Mouse (Mus musculus) neural tube, embryonic 13.5 days (tissue): ENCODE data around the gene Ms4a6b. TPM values are rescaled to one million over a fixed set of nuclear protein-coding genes. Genes with fewer than 3 reads are reported as not detected.
"Not testable (repeated sequence)": the region's sequence is repeated elsewhere in the genome, so short reads cannot be mapped to it uniquely, and the experiment has no call there.

Experiments
- ATAC-seq: fragments of 200-750 bp; cut with Nextera tagmentation; 2 replicates; pipeline ENCODE4 v1.8.0; 2017; ENCODE audit warnings: low read depth, mild to moderate bottlenecking, moderate TSS enrichment, moderate library complexity
- H3K27ac ChIP-seq: fragments of 300-500 bp; sonication (generic); replicated peaks from 2 replicates; pipeline ENCODE4 v1.5.1; 2015; ENCODE audit warnings: moderate library complexity, mild to moderate bottlenecking, inconsistent platforms
- H3K27me3 ChIP-seq: fragments of 300-500 bp; sonication (generic); 2 replicates; pipeline ENCODE4 v1.6.1; 2015; ENCODE audit warnings: mild to moderate bottlenecking, inconsistent platforms
- H3K36me3 ChIP-seq: fragments of 300-500 bp; sonication (generic); 2 replicates; pipeline ENCODE4 v1.6.1; 2015; ENCODE audit warnings: mild to moderate bottlenecking, inconsistent platforms
- H3K4me1 ChIP-seq: fragments of 300-500 bp; sonication (generic); replicated peaks from 2 replicates; pipeline ENCODE4 v1.6.1; 2015; ENCODE audit warnings: inconsistent platforms
- H3K4me2 ChIP-seq: fragments of 300-500 bp; sonication (generic); 2 replicates; pipeline ENCODE4 v1.6.1; 2015; ENCODE audit warnings: inconsistent platforms, mild to moderate bottlenecking, moderate library complexity
- H3K4me3 ChIP-seq: fragments of 300-500 bp; sonication (generic); 2 replicates; pipeline ENCODE4 v1.5.1; 2015; ENCODE audit warnings: mild to moderate bottlenecking, inconsistent platforms
- H3K9ac ChIP-seq: fragments of 300-500 bp; sonication (generic); 2 replicates; pipeline ENCODE4 v1.6.1; 2015; ENCODE audit warnings: moderate library complexity, mild to moderate bottlenecking, inconsistent platforms
- H3K9me3 ChIP-seq: fragments of 300-500 bp; sonication (generic); 2 replicates; pipeline ENCODE4 v1.6.1; 2016; ENCODE audit warnings: inconsistent platforms
- WGBS: fragments of 180-500 bp; shearing (Covaris S2); methylation state at CpG from one replicate; pipeline ENCODE4 v1.1.7; 2015; 5-methylcytosine and 5-hydroxymethylcytosine counted together
- polyA plus RNA-seq: library from polyadenylated mRNA; unstranded; fragments of >200 nt; fragmentation: Nextera tagmentation; extraction: Ambion mirVana; gene quantifications from 2 replicates; pipeline ENCODE4 v1.2.1, GENCODE M21; 2015

Ms4a6b gene
- polyA plus RNA-seq, 1 experiment from 2014 or later, result 3.8 TPM

DNA sequence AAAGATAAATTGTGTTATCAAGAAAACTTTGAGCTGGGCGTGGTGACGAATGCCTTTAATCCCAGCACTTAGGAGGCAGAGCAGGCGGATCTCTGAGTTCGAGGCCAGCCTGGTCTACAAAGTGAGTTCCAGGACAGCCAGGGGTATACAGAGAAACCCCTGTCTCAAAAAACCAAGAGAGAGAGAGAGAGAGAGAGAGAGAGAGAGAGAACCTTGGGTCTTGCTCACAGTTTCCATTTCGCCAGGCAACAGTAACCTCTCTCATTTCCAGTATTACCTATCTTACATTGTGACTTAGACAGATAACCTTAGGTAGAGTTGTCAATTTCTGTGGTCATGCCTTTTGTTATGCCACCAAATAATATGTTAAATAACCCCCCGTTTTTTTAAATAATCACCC lies 20.0 kb upstream of the Ms4a6b start:
- Histone ChIP-seq H3K27ac (no peak overlapping the region), H3K9ac (no peak overlapping the region), H3K27me3 (no peaks in the 10 kb centered on the region), H3K36me3 (no peaks in the 10 kb centered on the region), H3K9me3 (no peaks in the 10 kb centered on the region), H3K4me1 (no peaks in the 10 kb centered on the region), H3K4me2 (no peak overlapping the region), H3K4me3 (no peak overlapping the region)
- WGBS, result 87% methylated on average over 6 of the region's 6 CpGs
- ATAC-seq, result no peak

DNA sequence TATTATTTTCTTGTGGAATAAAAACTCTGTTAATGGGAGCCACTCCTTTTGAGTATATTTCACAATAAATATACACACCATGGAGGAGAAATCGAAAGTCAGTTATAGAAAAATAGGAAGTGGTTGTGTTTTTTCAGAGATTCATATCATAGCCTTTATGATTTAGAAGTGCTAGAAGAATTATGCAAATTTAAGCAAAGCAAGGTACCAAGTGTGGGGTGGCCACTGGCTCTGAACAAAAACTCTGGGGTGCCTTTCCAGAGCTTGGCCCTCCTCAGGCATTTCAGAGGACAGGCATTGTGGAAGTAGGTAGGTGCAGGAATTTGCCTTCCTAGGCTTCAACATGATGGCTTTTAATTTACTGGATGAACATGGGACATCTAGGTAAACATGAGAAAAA lies 19.0 kb upstream of the Ms4a6b start:
- WGBS, result 91% methylated on average over 1 of the region's 1 CpGs
- H3K36me3 ChIP-seq, H3K9me3 ChIP-seq, H3K4me1 ChIP-seq, H3K27ac ChIP-seq, H3K9ac ChIP-seq, H3K27me3 ChIP-seq, H3K4me2 ChIP-seq, ATAC-seq, H3K4me3 ChIP-seq: not testable (repeated sequence)

GRCm38 (mm10) chr19:11500796-11501195 lies 15.5 kb upstream of the Ms4a6b start:
- H3K27ac ChIP-seq, result no peak overlapping the region
- no peaks in the 10 kb centered on the region for H3K9me3 ChIP-seq
- H3K9ac ChIP-seq, result no peak overlapping the region
- no peaks in the 10 kb centered on the region for H3K27me3 ChIP-seq
- no peaks in the 10 kb centered on the region for H3K36me3 ChIP-seq
- no peak overlapping the region for H3K4me3 ChIP-seq
- H3K4me1 ChIP-seq, result no peaks in the 10 kb centered on the region
- no peak for ATAC-seq
- 93% methylated on average over 1 of the region's 1 CpGs for WGBS
- H3K4me2 ChIP-seq, result no peak overlapping the region

DNA sequence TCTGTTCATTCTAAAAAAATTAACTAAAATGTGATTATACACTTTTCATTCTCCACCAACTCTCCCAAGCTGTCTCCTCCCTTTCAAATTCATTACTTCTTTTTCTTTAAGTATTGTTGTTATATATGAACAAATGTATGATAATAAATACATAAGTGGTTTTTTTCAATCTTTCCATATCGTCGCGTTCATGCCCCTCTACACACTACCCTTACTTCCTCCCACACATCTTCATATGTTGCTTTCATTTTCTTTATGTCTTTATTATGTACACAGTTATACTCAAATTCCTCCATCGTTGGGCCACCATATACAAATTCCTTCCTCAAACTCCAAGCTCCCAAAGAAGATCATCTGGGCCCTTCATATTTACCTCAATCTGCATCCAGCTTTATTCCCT lies 15.0 kb upstream of the Ms4a6b start:
- no peaks in the 10 kb centered on the region for H3K36me3 ChIP-seq
- no peaks in the 10 kb centered on the region for H3K27me3 ChIP-seq
- H3K4me2 ChIP-seq, result no peak overlapping the region
- no peak for ATAC-seq
- 91% methylated on average over 4 of the region's 4 CpGs for WGBS
- no peak overlapping the region for H3K9ac ChIP-seq
- no peak overlapping the region for H3K4me3 ChIP-seq
- H3K27ac ChIP-seq, result no peak overlapping the region
- H3K4me1 ChIP-seq, result no peaks in the 10 kb centered on the region
- no peaks in the 10 kb centered on the region for H3K9me3 ChIP-seq

- no peaks in the 10 kb centered on the region for H3K36me3 ChIP-seq
- no peaks in the 10 kb centered on the region for H3K27me3 ChIP-seq
- no peak overlapping the region for H3K4me3 ChIP-seq
- H3K9me3 ChIP-seq, result no peaks in the 10 kb centered on the region
- H3K4me2 ChIP-seq, result no peak overlapping the region
- WGBS, result 85% methylated on average over 1 of the region's 1 CpGs
- H3K9ac ChIP-seq, result no peak overlapping the region
- H3K4me1 ChIP-seq, result no peaks in the 10 kb centered on the region
- no peak for ATAC-seq
- H3K27ac ChIP-seq, result no peak overlapping the region
Measured at GRCm38 (mm10) chr19:11504857-11505256, 11.5 kb upstream of the Ms4a6b start.

- Histone ChIP-seq H3K4me3 (no peak overlapping the region), H3K36me3 (no peaks in the 10 kb centered on the region), H3K9me3 (no peaks in the 10 kb centered on the region), H3K4me2 (no peak overlapping the region), H3K9ac (no peak overlapping the region), H3K4me1 (no peaks in the 10 kb centered on the region), H3K27me3 (no peaks in the 10 kb centered on the region), H3K27ac (no peak overlapping the region)
- 72% methylated on average over 1 of the region's 1 CpGs for whole genome bisulfite sequencing
- ATAC-seq, result no peak
Measured at GRCm38 (mm10) chr19:11513458-11513857, 2.9 kb upstream of the Ms4a6b start.

DNA sequence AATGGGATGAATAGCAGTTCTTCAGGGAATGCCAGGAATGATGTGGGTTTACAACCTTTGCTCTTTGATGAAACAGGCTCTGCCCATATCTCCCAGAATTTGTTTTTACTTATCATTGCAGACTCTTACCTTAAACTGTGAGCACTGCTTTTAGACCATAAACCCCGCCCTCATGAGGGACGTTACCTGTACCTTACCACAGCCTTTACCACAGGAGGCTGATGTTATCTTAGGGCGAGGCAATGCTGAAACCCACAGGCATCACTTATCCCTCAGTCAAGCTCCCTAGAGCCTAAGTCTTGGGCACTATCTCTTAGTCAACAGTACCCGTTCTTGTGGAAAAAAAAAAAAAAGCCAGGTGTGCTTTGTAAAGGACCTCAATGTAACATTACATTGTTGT lies 533 bp downstream of the Ms4a6b start:
- ATAC-seq, result no peak
- Histone ChIP-seq H3K4me3 (no peak overlapping the region), H3K9ac (no peak overlapping the region), H3K36me3 (no peaks in the 10 kb centered on the region), H3K4me1 (no peaks in the 10 kb centered on the region), H3K4me2 (no peak overlapping the region), H3K27me3 (no peaks in the 10 kb centered on the region), H3K27ac (no peak overlapping the region), H3K9me3 (no peaks in the 10 kb centered on the region)
- WGBS, result 85% methylated on average over 4 of the region's 4 CpGs

DNA sequence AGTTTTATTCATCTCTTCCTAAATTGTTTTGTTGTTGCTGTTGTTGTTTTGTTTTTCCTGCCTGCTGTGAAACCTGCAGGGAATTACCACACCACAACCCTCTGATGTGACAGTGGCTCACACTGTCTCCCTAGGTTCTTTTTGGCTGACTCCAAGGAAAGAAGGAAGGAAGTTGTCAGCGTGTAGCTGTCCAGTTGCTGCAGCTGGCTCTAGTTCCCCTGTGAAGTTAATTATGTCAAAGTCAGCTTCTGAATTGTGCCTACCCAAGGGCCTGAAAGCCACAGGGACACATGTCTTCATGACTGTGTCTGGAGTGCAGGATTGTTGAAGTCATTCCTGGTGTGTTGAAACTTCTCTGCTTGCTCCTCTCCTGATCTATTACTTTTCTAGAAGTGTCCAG lies 1.1 kb downstream of the Ms4a6b start:
- not testable (repeated sequence) for ATAC-seq, H3K4me3 ChIP-seq, H3K36me3 ChIP-seq, H3K27me3 ChIP-seq, H3K9ac ChIP-seq, H3K27ac ChIP-seq, H3K9me3 ChIP-seq, H3K4me2 ChIP-seq, H3K4me1 ChIP-seq
- 26% methylated on average over 1 of the region's 1 CpGs for WGBS

GRCm38 (mm10) chr19:11518356-11518755 lies 2.0 kb downstream of the Ms4a6b start:
- 85% methylated on average over 2 of the region's 2 CpGs for WGBS
- not testable (repeated sequence) for H3K9ac ChIP-seq, H3K9me3 ChIP-seq, H3K36me3 ChIP-seq, H3K4me2 ChIP-seq, H3K4me1 ChIP-seq, ATAC-seq, H3K27ac ChIP-seq, H3K27me3 ChIP-seq, H3K4me3 ChIP-seq

DNA sequence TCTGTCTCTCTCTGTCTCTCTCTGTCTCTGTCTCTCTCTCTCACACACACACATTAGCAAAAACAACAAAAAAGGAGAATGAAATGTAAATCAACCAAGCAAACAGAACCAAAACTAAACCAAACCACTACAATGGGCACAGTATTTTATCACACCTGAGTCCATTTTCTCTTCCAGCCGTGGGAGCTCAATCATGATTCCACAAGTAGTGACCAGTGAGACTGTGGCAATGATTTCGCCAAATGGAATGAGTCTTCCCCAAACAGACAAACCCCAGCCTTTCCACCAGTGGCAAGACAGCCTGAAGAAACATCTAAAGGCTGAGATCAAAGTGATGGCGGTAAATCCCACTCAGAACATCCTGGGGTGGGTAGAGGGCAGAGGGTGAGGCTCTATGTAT lies 3.8 kb downstream of the Ms4a6b start:
- ATAC-seq, result no peak
- no peak overlapping the region for H3K9ac ChIP-seq

GRCm38 (mm10) chr19:11533421-11533820 lies 17.1 kb downstream of the Ms4a6b start:
- no peak overlapping the region for H3K4me3 ChIP-seq
- no peak overlapping the region for H3K27ac ChIP-seq
- no peaks in the 10 kb centered on the region for H3K36me3 ChIP-seq
- H3K4me1 ChIP-seq, result no peaks in the 10 kb centered on the region
- no peak overlapping the region for H3K9ac ChIP-seq
- 85% methylated on average over 1 of the region's 1 CpGs for WGBS
- H3K9me3 ChIP-seq, result no peaks in the 10 kb centered on the region
- H3K4me2 ChIP-seq, result no peak overlapping the region
- ATAC-seq, result no peak
- H3K27me3 ChIP-seq, result no peaks in the 10 kb centered on the region

More for the DNA sequence above, 3.8 kb downstream of the Ms4a6b start:
- H3K4me2 ChIP-seq, result no peak overlapping the region
- H3K4me3 ChIP-seq, result no peak overlapping the region
- H3K27me3 ChIP-seq, result no peaks in the 10 kb centered on the region
- H3K9me3 ChIP-seq, result no peaks in the 10 kb centered on the region
- no peaks in the 10 kb centered on the region for H3K36me3 ChIP-seq
- no peaks in the 10 kb centered on the region for H3K4me1 ChIP-seq
- 89% methylated on average over 3 of the region's 3 CpGs for WGBS
- H3K27ac ChIP-seq, result no peak overlapping the region

DNA sequence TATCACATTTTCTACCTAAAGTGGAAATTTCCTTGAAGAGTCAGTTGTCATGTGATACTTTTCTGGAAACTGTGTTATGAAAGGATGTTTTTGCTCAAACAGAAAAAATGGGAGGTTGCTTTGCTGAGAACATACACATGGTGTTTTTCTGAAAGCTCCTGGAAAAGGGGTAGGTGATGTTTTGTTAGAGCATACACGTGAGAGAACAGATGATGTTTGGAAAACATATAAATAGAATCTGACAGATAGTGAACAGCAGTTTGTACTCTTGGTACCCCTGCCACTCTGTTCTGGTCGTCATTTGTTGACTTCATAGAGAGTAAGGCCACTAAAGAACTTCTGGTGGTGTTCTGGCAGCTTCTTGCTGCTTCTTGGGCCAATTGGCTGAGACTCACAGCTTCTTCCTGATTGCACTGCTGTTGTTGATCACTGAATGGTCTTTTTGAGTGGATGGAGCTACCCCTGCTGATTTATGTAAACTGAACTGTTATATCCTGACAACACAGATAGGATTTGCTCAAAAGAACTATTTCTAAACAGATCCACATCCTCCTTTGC lies 17.7 kb downstream of the Ms4a6b start:
- ATAC-seq, result no peak
- 66% methylated on average over 2 of the region's 2 CpGs for WGBS

GRCm38 (mm10) chr19:11536593-11536992 lies 20.3 kb downstream of the Ms4a6b start, which contains the start of gene Ms4a4d:
Ms4a4d (plus strand) TSS chr19:11536801.
- no peaks in the 10 kb centered on the region for H3K4me1 ChIP-seq
- H3K9ac ChIP-seq, result no peak within 1 kb of the TSS
- no peak within 1 kb of the TSS for H3K4me2 ChIP-seq
- WGBS, result 18% methylated on average over 7 of the region's 7 CpGs
- no peaks in the 10 kb centered on the region for H3K36me3 ChIP-seq
- H3K27me3 ChIP-seq, result no peaks in the 10 kb centered on the region
- no peak for ATAC-seq
- H3K4me3 ChIP-seq, result no peak within 1 kb of the TSS
- no peaks in the 10 kb centered on the region for H3K9me3 ChIP-seq
- H3K27ac ChIP-seq, result no peak within 1 kb of the TSS

More for the DNA sequence above, 17.7 kb downstream of the Ms4a6b start:
- H3K9ac ChIP-seq, result no peak overlapping the region
- no peaks in the 10 kb centered on the region for H3K27me3 ChIP-seq
- H3K4me3 ChIP-seq, result no peak overlapping the region
- no peak overlapping the region for H3K4me2 ChIP-seq
- H3K36me3 ChIP-seq, result no peaks in the 10 kb centered on the region
- no peak overlapping the region for H3K27ac ChIP-seq
- no peaks in the 10 kb centered on the region for H3K9me3 ChIP-seq
- H3K4me1 ChIP-seq, result no peaks in the 10 kb centered on the region
